Mouse (Mus musculus) CH12.LX (cell line): ENCODE measurements around the gene Brd4. TPM values are rescaled to one million over a fixed set of nuclear protein-coding genes. Genes with fewer than 3 reads are reported as not detected.

Source experiments
- DNase-seq: peaks from one replicate; pipeline ENCODE4 v3.0.0-alpha.2; 2013; ENCODE audit errors: extremely low read depth
- H3K27ac ChIP-seq: 2 replicates; pipeline ENCODE4 v1.5.1; 2012; ENCODE audit warnings: low read depth, mild to moderate bottlenecking, control low read depth, moderate library complexity; ENCODE audit not compliant: insufficient read depth
- H3K27me3 ChIP-seq: replicated peaks from 2 replicates; pipeline ENCODE3; 2012; ENCODE audit warnings: inconsistent platforms
- H3K36me3 ChIP-seq, 2 experiments: replicated peaks in 1 of 2; 2 replicates each; pipeline versions ENCODE3 to v1.6.1; 2012; ENCODE audit warnings: inconsistent platforms in 1 of 2, low read length in 1 of 2, mild to moderate bottlenecking in 1 of 2, mixed read lengths in 1 of 2, moderate library complexity in 1 of 2; ENCODE audit not compliant: control insufficient read depth in 1 of 2, insufficient read depth in 1 of 2
- H3K4me1 ChIP-seq, 2 experiments: 2 replicates each; pipeline ENCODE4 v1.6.1; 2012; ENCODE audit warnings: inconsistent platforms in 1 of 2, moderate library complexity in 1 of 2; ENCODE audit not compliant: insufficient read depth in 2 of 2, control insufficient read depth in 1 of 2
- H3K4me2 ChIP-seq: 2 replicates; pipeline ENCODE4 v1.6.1; 2012; ENCODE audit warnings: low read depth, mild to moderate bottlenecking, control low read depth; ENCODE audit not compliant: poor library complexity, insufficient read depth, severe bottlenecking
- H3K4me3 ChIP-seq, 3 experiments: fragments of 150-350 bp in 1 of 3; sonication (generic) in 1 of 3; replicated peaks in 1 of 3; 2 replicates each; pipeline versions ENCODE3 to v1.5.1; 2011 to 2012; ENCODE audit warnings: low read depth in 2 of 3, low read length in 2 of 3, mild to moderate bottlenecking in 2 of 3, moderate library complexity in 2 of 3, control low read depth in 1 of 3, improper control_type of control experiment in 1 of 3, inconsistent platforms in 1 of 3, mixed read lengths in 1 of 3; ENCODE audit not compliant: poor library complexity in 1 of 3
- H3K79me2 ChIP-seq: replicated peaks from 2 replicates; pipeline ENCODE4 v1.6.1; 2012; ENCODE audit warnings: mild to moderate bottlenecking, moderate library complexity; ENCODE audit not compliant: control insufficient read depth, poor library complexity, insufficient read depth, severe bottlenecking; ENCODE audit errors: extremely low read depth
- H3K9ac ChIP-seq: 2 replicates; pipeline ENCODE4 v1.6.1; 2012; ENCODE audit warnings: low read depth, mild to moderate bottlenecking, control low read depth, moderate library complexity; ENCODE audit not compliant: insufficient read depth
- H3K9me3 ChIP-seq: replicated peaks from 2 replicates; pipeline ENCODE3; 2012; ENCODE audit warnings: low read length, inconsistent platforms, mixed read lengths
- CHD1 ChIP-seq: IDR thresholded peaks from 2 replicates; pipeline ENCODE4 v1.6.1; 2012; ENCODE audit warnings: low read depth, low read length, improper control_type of control experiment, inconsistent platforms
- CHD2 ChIP-seq: IDR thresholded peaks from 2 replicates; pipeline ENCODE4 v1.6.1; 2011; ENCODE audit warnings: low read length, improper control_type of control experiment
- CTCF ChIP-seq, 2 experiments: IDR thresholded peaks in 1 of 2; conservative IDR thresholded peaks in 1 of 2; 2 replicates each; pipeline ENCODE4 v1.5.1; 2011 to 2012; ENCODE audit warnings: low read depth in 2 of 2, low read length in 2 of 2, improper control_type of control experiment in 1 of 2, inconsistent platforms in 1 of 2, mild to moderate bottlenecking in 1 of 2, moderate library complexity in 1 of 2
- E2F4 ChIP-seq: IDR thresholded peaks from 2 replicates; pipeline ENCODE4 v1.6.1; 2011; ENCODE audit warnings: low read depth, low read length, improper control_type of control experiment; ENCODE audit not compliant: insufficient replicate concordance
- ELF1 ChIP-seq: IDR thresholded peaks from 2 replicates; pipeline ENCODE4 v1.6.1; 2014; ENCODE audit warnings: low read depth, mild to moderate bottlenecking, inconsistent platforms, low read length, improper control_type of control experiment
- ETS1 ChIP-seq: conservative IDR thresholded peaks from 2 replicates; pipeline ENCODE4 v1.6.1; 2012; ENCODE audit warnings: low read depth, mild to moderate bottlenecking, inconsistent platforms, low read length, improper control_type of control experiment, moderate library complexity
- GABPA ChIP-seq: IDR thresholded peaks from 2 replicates; pipeline ENCODE4 v1.6.1; 2012; ENCODE audit warnings: low read depth, low read length, improper control_type of control experiment, inconsistent platforms; ENCODE audit not compliant: insufficient replicate concordance
- HCFC1 ChIP-seq: IDR thresholded peaks from 2 replicates; pipeline ENCODE4 v1.6.1; 2012; ENCODE audit warnings: low read depth, mild to moderate bottlenecking, inconsistent platforms, low read length, improper control_type of control experiment
- JUN ChIP-seq: IDR thresholded peaks from 2 replicates; pipeline ENCODE4 v1.6.1; 2011; ENCODE audit warnings: low read depth, mild to moderate bottlenecking, low read length, improper control_type of control experiment, moderate library complexity; ENCODE audit not compliant: insufficient read depth
- JUND ChIP-seq: conservative IDR thresholded peaks from 2 replicates; pipeline ENCODE4 v1.6.1; 2011; ENCODE audit warnings: low read depth, low read length, improper control_type of control experiment
- KAT2A ChIP-seq: IDR thresholded peaks from 2 replicates; pipeline ENCODE4 v1.6.1; 2012; ENCODE audit warnings: low read length, improper control_type of control experiment, inconsistent platforms; ENCODE audit not compliant: insufficient replicate concordance
- MAX ChIP-seq: IDR thresholded peaks from 2 replicates; pipeline ENCODE4 v1.6.1; 2011; ENCODE audit warnings: low read length, improper control_type of control experiment
- MAZ ChIP-seq: IDR thresholded peaks from 2 replicates; pipeline ENCODE4 v1.6.1; 2012; ENCODE audit warnings: low read depth, mild to moderate bottlenecking, inconsistent platforms, low read length, improper control_type of control experiment, moderate library complexity
- MXI1 ChIP-seq: IDR thresholded peaks from 2 replicates; pipeline ENCODE4 v1.6.1; 2011; ENCODE audit warnings: mild to moderate bottlenecking, low read depth, low read length, improper control_type of control experiment
- MYC ChIP-seq: IDR thresholded peaks from 2 replicates; pipeline ENCODE4 v1.6.1; 2011; ENCODE audit warnings: low read depth, mild to moderate bottlenecking, improper control_type of control experiment, low read length
- NRF1 ChIP-seq: IDR thresholded peaks from 2 replicates; pipeline ENCODE4 v1.6.1; 2014; ENCODE audit warnings: low read depth, mild to moderate bottlenecking, inconsistent platforms, low read length, improper control_type of control experiment, moderate library complexity
- POLR2A ChIP-seq: IDR thresholded peaks from 2 replicates; pipeline ENCODE4 v1.6.1; 2011; ENCODE audit warnings: low read depth, mild to moderate bottlenecking, improper control_type of control experiment, low read length
- POLR2AphosphoS2 ChIP-seq: IDR thresholded peaks from 2 replicates; pipeline ENCODE4 v1.6.1; 2011; ENCODE audit warnings: low read depth, low read length, improper control_type of control experiment
- RCOR1 ChIP-seq: conservative IDR thresholded peaks from 2 replicates; pipeline ENCODE4 v1.6.1; 2012; ENCODE audit warnings: low read depth, mild to moderate bottlenecking, inconsistent platforms, low read length, improper control_type of control experiment
- SIN3A ChIP-seq: IDR thresholded peaks from 2 replicates; pipeline ENCODE4 v1.6.1; 2012; ENCODE audit warnings: low read length, improper control_type of control experiment, inconsistent platforms
- SMC3 ChIP-seq: IDR thresholded peaks from 2 replicates; pipeline ENCODE4 v1.6.1; 2011; ENCODE audit warnings: low read depth, low read length, improper control_type of control experiment
- ZMIZ1 ChIP-seq: IDR thresholded peaks from 2 replicates; pipeline ENCODE4 v1.6.1; 2012; ENCODE audit warnings: low read depth, mild to moderate bottlenecking, inconsistent platforms, low read length, improper control_type of control experiment
- ZNF384 ChIP-seq: IDR thresholded peaks from 2 replicates; pipeline ENCODE4 v1.6.1; 2012; ENCODE audit warnings: low read depth, low read length, improper control_type of control experiment, inconsistent platforms
- dilution Hi-C: fragments of 300-500 bp; cut with MboI; formaldehyde crosslinking; loops from 2 replicates; pipeline ENCODE4 v1.14.3; 2020; ENCODE audit warnings: low sequenced_read_pairs; ENCODE audit not compliant: extremely low pct_unique_long_range_greater_than_20kb, extremely low pct_ligation_motif_present
- in situ Hi-C: fragments of 300-500 bp; cut with MboI; formaldehyde crosslinking; loops from 3 replicates; pipeline ENCODE4 v1.14.3; 2019; ENCODE audit warnings: low sequenced_read_pairs, low pct_ligation_motif_present, low pct_unique_long_range_greater_than_20kb, mixed read lengths
- polyA plus RNA-seq: library from polyadenylated mRNA; unstranded; fragments of >175 nt; gene quantifications from 2 replicates; pipeline ENCODE4 v1.2.1, GENCODE M21; 2012; ENCODE audit warnings: low read depth; ENCODE audit not compliant: insufficient read length
- total RNA-seq, 2 experiments: library from RNA; depleted of rRNA; stranded (reverse); fragments of 300-350 nt in 1 of 2; fragments of >200 nt in 1 of 2; gene quantifications; 2 replicates each; pipeline ENCODE4 v1.2.3; 2012 to 2014

Gene Brd4
- total and polyA plus RNA-seq, 3 experiments, result 6.3 to 68.5 (median 19.1) TPM

- peaks cover 4% of the 10 kb centered on the region; the same call in 1 of the 2 replicates for H3K79me2 ChIP-seq
- H3K27me3 ChIP-seq, result no peaks in the 10 kb centered on the region
- H3K27ac ChIP-seq, result no peak overlapping the region
- H3K4me1 ChIP-seq, result no peaks in the 10 kb centered on the region
- in situ Hi-C loops, result loop anchor here (10.0 kb wide), 1 partner anchor 63 kb away; no protein-coding TSS in a partner anchor
- H3K9ac ChIP-seq, result no peak overlapping the region
- H3K4me2 ChIP-seq, result no peak overlapping the region
- peaks cover 87 to 97% of the 10 kb centered on the region in 2 experiments for H3K36me3 ChIP-seq
- dilution Hi-C loops, result no loop called here
- no peak for TF ChIP-seq CHD1
- no peak for TF ChIP-seq ELF1
- TF ChIP-seq NRF1, result no peak
- TF ChIP-seq MAX, result no peak
- no peak for TF ChIP-seq CHD2
- no peak for TF ChIP-seq MXI1
- TF ChIP-seq HCFC1, result no peak
- no peak for TF ChIP-seq ZMIZ1
- TF ChIP-seq RCOR1, result no peak
- no peak for TF ChIP-seq KAT2A
- TF ChIP-seq POLR2AphosphoS2, result no peak
- TF ChIP-seq E2F4, result no peak
- TF ChIP-seq JUN, result no peak
- no peak for TF ChIP-seq CTCF (conservative IDR thresholded peaks at IDR 0.05 in 1 of 2, IDR thresholded peaks at IDR 0.05 in 1 of 2; ENCODE audit: low read depth in 2 of 2, low read length in 2 of 2)
- TF ChIP-seq ZNF384, result no peak
- no peak for DNase-seq
- no peak overlapping the region for H3K4me3 ChIP-seq
- H3K9me3 ChIP-seq, result no peaks in the 10 kb centered on the region
Measured at GRCm38 (mm10) chr17:32207586-32208245, 76.8 kb downstream of the Brd4 start.

GRCm38 (mm10) chr17:32205345-32205744 is 79.2 kb downstream of the Brd4 start:
- no peak for TF ChIP-seq NRF1
- TF ChIP-seq HCFC1, result no peak
- TF ChIP-seq ETS1, result no peak
- TF ChIP-seq SMC3, result no peak
- no peak for TF ChIP-seq MAX
- TF ChIP-seq ZNF384, result no peak
- no peak for TF ChIP-seq MYC
- TF ChIP-seq RCOR1, result no peak
- TF ChIP-seq POLR2A, result no peak
- TF ChIP-seq JUND, result no peak
- TF ChIP-seq CHD2, result no peak
- no peak for TF ChIP-seq CHD1
- TF ChIP-seq SIN3A, result no peak
- TF ChIP-seq GABPA, result no peak
- TF ChIP-seq ELF1, result no peak
- no peak for TF ChIP-seq POLR2AphosphoS2
- TF ChIP-seq E2F4, result no peak
- no peak for TF ChIP-seq MAZ
- no peak for TF ChIP-seq KAT2A
- DNase-seq, result no peak
- H3K27me3 ChIP-seq, result no peaks in the 10 kb centered on the region
- in situ Hi-C loops (loop anchor here (10.0 kb wide), 1 partner anchor 61 kb away; no protein-coding TSS in a partner anchor), dilution Hi-C loops (no loop called here)
- no peaks in the 10 kb centered on the region for H3K4me1 ChIP-seq
- H3K4me3 ChIP-seq, result no peak overlapping the region
- H3K36me3 ChIP-seq, result peaks cover 89 to 99% of the 10 kb centered on the region in 2 experiments
- H3K27ac ChIP-seq, result no peak overlapping the region
- no peak overlapping the region for H3K4me2 ChIP-seq
- H3K9ac ChIP-seq, result no peak overlapping the region
- no peaks in the 10 kb centered on the region for H3K9me3 ChIP-seq
- peaks cover 4% of the 10 kb centered on the region; the same call in 1 of the 2 replicates for H3K79me2 ChIP-seq
